Mouse (Mus musculus) G1E (cell line): Measurements from ENCODE around the gene Armh1. TPM values are rescaled to one million over a fixed set of nuclear protein-coding genes. Genes with fewer than 3 reads are reported as not detected.

Experiments used
- ATAC-seq: 2 replicates; pipeline ENCODE4 v1.8.0; 2016; ENCODE audit warnings: mild to moderate bottlenecking; ENCODE audit not compliant: insufficient number of reproducible peaks, poor library complexity, low FRiP score, severe bottlenecking; ENCODE audit errors: extremely low read depth
- DNase-seq: peaks from one replicate; pipeline ENCODE4 v3.0.0; 2012; ENCODE audit warnings: low spot score
- H3K27me3 ChIP-seq: 2 replicates; pipeline ENCODE4 v1.6.1; 2012; ENCODE audit warnings: mild to moderate bottlenecking, low read length, inconsistent platforms; ENCODE audit not compliant: insufficient read depth
- H3K36me3 ChIP-seq: replicated peaks from 2 replicates; pipeline ENCODE3; 2012; ENCODE audit warnings: mild to moderate bottlenecking, inconsistent platforms
- H3K4me1 ChIP-seq: 2 replicates; pipeline ENCODE4 v1.6.1; 2012; ENCODE audit warnings: low read depth, low read length, inconsistent platforms, mixed read lengths; ENCODE audit not compliant: insufficient read depth
- H3K4me3 ChIP-seq: 2 replicates; pipeline ENCODE4 v1.5.1; 2012; ENCODE audit warnings: low read depth, mild to moderate bottlenecking, inconsistent platforms, low read length, moderate library complexity, mixed read lengths
- H3K9me3 ChIP-seq: replicated peaks from 2 replicates; pipeline ENCODE4 v1.6.1; 2012; ENCODE audit warnings: inconsistent platforms
- CTCF ChIP-seq: IDR thresholded peaks from 2 replicates; pipeline ENCODE4 v1.5.1; 2012; ENCODE audit warnings: low read depth, low read length, inconsistent platforms, mixed read lengths
- GATA1 ChIP-seq: IDR thresholded peaks from 2 replicates; pipeline ENCODE4 v1.6.1; 2012; ENCODE audit warnings: borderline replicate concordance, low read length, inconsistent platforms, mixed read lengths
- GATA2 ChIP-seq: IDR thresholded peaks from 2 replicates; pipeline ENCODE4 v1.6.1; 2012; ENCODE audit warnings: low read depth, low read length, inconsistent platforms, borderline replicate concordance
- POLR2AphosphoS5 ChIP-seq: IDR thresholded peaks from 2 replicates; pipeline ENCODE4 v1.6.1; 2012; ENCODE audit warnings: low read depth, low read length, inconsistent platforms; ENCODE audit not compliant: insufficient replicate concordance
- TAL1 ChIP-seq: conservative IDR thresholded peaks from 2 replicates; pipeline ENCODE4 v1.6.1; 2012; ENCODE audit warnings: low read depth, low read length, inconsistent platforms, mixed read lengths
- polyA plus RNA-seq: library from polyadenylated mRNA; stranded (reverse); fragments of >175 nt; gene quantifications from 2 replicates; pipeline ENCODE4 v1.2.3, GENCODE M21; 2012
- total RNA-seq, 2 experiments: library from RNA; stranded (forward) in 1 of 2; stranded (reverse) in 1 of 2; fragments of 200-1000 nt in 1 of 2; fragments of >200 nt in 1 of 2; fragmentation: Nextera tagmentation in 1 of 2; gene quantifications; 2 replicates each; pipeline ENCODE4 v1.2.3; 2014 to 2017

The Armh1 gene
- total and polyA plus RNA-seq, 3 experiments = not detected

GRCm38 (mm10) chr4:117252351-117252750 lies 426 bp upstream of the Armh1 start:
- Histone ChIP-seq H3K36me3 (no peaks in the 10 kb centered on the region), H3K9me3 (no peaks in the 10 kb centered on the region), H3K4me3 (peak overlapping the region; percentile 78), H3K27me3 (peaks cover 24% of the 10 kb centered on the region), H3K4me1 (peaks cover 15% of the 10 kb centered on the region)
- ATAC-seq (no peak), DNase-seq (no peak)
- TF ChIP-seq GATA1 (no peak), POLR2AphosphoS5 (no peak), TAL1 (no peak)

- DNase-seq = no peak
- no peak overlapping the region for H3K4me3 ChIP-seq
These were observed 943 bp downstream of the Armh1 start for GRCm38 (mm10) chr4:117250982-117251381.

GRCm38 (mm10) chr4:117240867-117241266 lies 11.1 kb downstream of the Armh1 start:
- Histone ChIP-seq H3K27me3 (no peaks in the 10 kb centered on the region), H3K4me1 (no peaks in the 10 kb centered on the region), H3K4me3 (no peak overlapping the region), H3K36me3 (no peaks in the 10 kb centered on the region), H3K9me3 (peaks cover 4% of the 10 kb centered on the region)
- TF ChIP-seq CTCF = no peak
- TF ChIP-seq TAL1 = no peak
- no peak for TF ChIP-seq GATA2
- TF ChIP-seq POLR2AphosphoS5 = no peak
- TF ChIP-seq GATA1 = no peak
- DNase-seq (no peak), ATAC-seq (no peak)

More at GRCm38 (mm10) chr4:117250982-117251381, 943 bp downstream of the Armh1 start:
- H3K36me3 ChIP-seq = no peaks in the 10 kb centered on the region
- H3K27me3 ChIP-seq = peaks cover 22% of the 10 kb centered on the region
- no peak for ATAC-seq
- no peaks in the 10 kb centered on the region for H3K9me3 ChIP-seq
- TF ChIP-seq GATA2 (no peak), TAL1 (no peak), GATA1 (no peak), CTCF (no peak), POLR2AphosphoS5 (no peak)
- H3K4me1 ChIP-seq = peaks cover 15% of the 10 kb centered on the region

GRCm38 (mm10) chr4:117239153-117239552 lies 12.8 kb downstream of the Armh1 start:
- Histone ChIP-seq H3K9me3 (peaks cover 4% of the 10 kb centered on the region), H3K4me1 (no peaks in the 10 kb centered on the region), H3K27me3 (peaks cover 4% of the 10 kb centered on the region), H3K36me3 (no peaks in the 10 kb centered on the region), H3K4me3 (no peak overlapping the region)
- no peak for TF ChIP-seq GATA2
- no peak for TF ChIP-seq CTCF
- TF ChIP-seq POLR2AphosphoS5 = no peak
- no peak for TF ChIP-seq TAL1
- TF ChIP-seq GATA1 = no peak
- ATAC-seq (no peak), DNase-seq (no peak)

GRCm38 (mm10) chr4:117235822-117236221 lies 16.1 kb downstream of the Armh1 start:
- Histone ChIP-seq H3K9me3 (peaks cover 4% of the 10 kb centered on the region), H3K4me3 (no peak overlapping the region), H3K36me3 (no peaks in the 10 kb centered on the region), H3K4me1 (no peaks in the 10 kb centered on the region), H3K27me3 (peaks cover 10% of the 10 kb centered on the region)
- DNase-seq (no peak), ATAC-seq (no peak)
- TF ChIP-seq TAL1 = no peak
- TF ChIP-seq POLR2AphosphoS5 = no peak
- no peak for TF ChIP-seq CTCF
- no peak for TF ChIP-seq GATA1
- no peak for TF ChIP-seq GATA2

GRCm38 (mm10) chr4:117234166-117234741 lies 17.7 kb downstream of the Armh1 start:
- H3K4me3 ChIP-seq = no peak overlapping the region
- TF ChIP-seq TAL1 = no peak
- no peak for TF ChIP-seq GATA1
- TF ChIP-seq GATA2 = no peak
- no peak for TF ChIP-seq POLR2AphosphoS5
- TF ChIP-seq CTCF = no peak
- no peak for ATAC-seq

More at GRCm38 (mm10) chr4:117234166-117234741, 17.7 kb downstream of the Armh1 start:
- DNase-seq = no peak
- H3K4me1 ChIP-seq = no peaks in the 10 kb centered on the region
- no peaks in the 10 kb centered on the region for H3K36me3 ChIP-seq
- peaks cover 14% of the 10 kb centered on the region for H3K27me3 ChIP-seq
- peaks cover 4% of the 10 kb centered on the region for H3K9me3 ChIP-seq
